Mouse (Mus musculus): ENCODE results near the gene Gpc1. TPM values are rescaled to one million over a fixed set of nuclear protein-coding genes. Genes with fewer than 3 reads are reported as not detected.

Gene Gpc1
- polyA plus RNA-seq, 1 experiment from 2014 or later: 93.6 TPM

DNA sequence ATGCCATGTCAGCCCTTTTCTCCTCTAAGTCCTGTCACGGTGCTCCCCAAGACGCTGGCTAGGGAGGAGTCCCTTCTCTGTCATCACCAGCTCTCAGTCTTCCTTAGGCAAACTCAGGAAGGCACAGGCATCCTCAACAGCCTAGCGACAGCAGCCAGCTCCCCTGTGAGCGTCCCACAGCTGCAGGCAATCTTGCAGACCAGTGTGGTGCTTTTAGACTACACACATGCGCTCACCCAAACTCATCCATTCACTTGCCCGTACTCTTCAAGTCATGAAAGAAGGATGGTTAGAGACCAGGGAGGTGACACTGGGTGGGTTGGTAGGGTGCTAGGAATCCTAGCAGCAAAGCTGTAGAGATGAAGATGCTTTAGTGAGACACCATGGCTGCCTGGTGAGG, 30.1 kb downstream of the Gpc1 start:
- peaks cover 39% of the 10 kb centered on the region for H3K36me3 ChIP-seq
- WGBS: 63% methylated on average over 6 of the region's 6 CpGs

DNA sequence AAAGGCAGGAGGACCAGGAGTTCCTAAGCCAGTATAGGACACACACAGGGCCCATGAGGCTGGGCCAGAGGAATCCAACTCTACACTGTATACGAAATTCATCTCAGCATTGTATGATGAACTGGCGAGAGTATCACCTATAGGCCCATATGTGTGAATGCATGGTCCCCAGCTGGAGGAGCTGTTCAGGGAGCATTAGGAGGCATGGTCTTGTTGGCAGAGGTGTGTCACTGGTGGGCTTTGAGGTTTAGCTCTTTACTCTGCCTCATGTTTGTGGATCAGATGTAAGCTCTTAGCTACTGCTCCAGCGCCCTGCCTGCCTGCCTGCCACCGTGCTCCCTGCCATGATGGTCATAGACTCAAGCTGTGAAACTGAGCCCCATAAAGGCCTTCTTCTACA, 31.8 kb downstream of the Gpc1 start:
- Histone ChIP-seq H3K9ac (no peak overlapping the region), H3K36me3 (peaks cover 23% of the 10 kb centered on the region), H3K4me2 (replicated peaks) (no peak overlapping the region), H3K4me1 (no peaks in the 10 kb centered on the region), H3K27me3 (no peaks in the 10 kb centered on the region), H3K27ac (replicated peaks) (no peak overlapping the region), H3K9me3 (replicated peaks) (no peaks in the 10 kb centered on the region), H3K4me3 (replicated peaks) (no peak overlapping the region)
- WGBS: 74% methylated on average over 4 of the region's 4 CpGs
- ATAC-seq (ENCODE audit: insufficient number of reproducible peaks, low FRiP score, low TSS enrichment, low read depth): no peak

More for the DNA sequence above, 30.1 kb downstream of the Gpc1 start:
- no peaks in the 10 kb centered on the region for H3K9me3 ChIP-seq (replicated peaks)
- no peak for ATAC-seq (ENCODE audit: insufficient number of reproducible peaks, low FRiP score, low TSS enrichment, low read depth)
- H3K4me1 ChIP-seq: no peaks in the 10 kb centered on the region
- H3K4me2 ChIP-seq (replicated peaks): no peak overlapping the region
- no peaks in the 10 kb centered on the region for H3K27me3 ChIP-seq
- H3K9ac ChIP-seq: no peak overlapping the region
- H3K4me3 ChIP-seq (replicated peaks): no peak overlapping the region
- no peak overlapping the region for H3K27ac ChIP-seq (replicated peaks)

DNA sequence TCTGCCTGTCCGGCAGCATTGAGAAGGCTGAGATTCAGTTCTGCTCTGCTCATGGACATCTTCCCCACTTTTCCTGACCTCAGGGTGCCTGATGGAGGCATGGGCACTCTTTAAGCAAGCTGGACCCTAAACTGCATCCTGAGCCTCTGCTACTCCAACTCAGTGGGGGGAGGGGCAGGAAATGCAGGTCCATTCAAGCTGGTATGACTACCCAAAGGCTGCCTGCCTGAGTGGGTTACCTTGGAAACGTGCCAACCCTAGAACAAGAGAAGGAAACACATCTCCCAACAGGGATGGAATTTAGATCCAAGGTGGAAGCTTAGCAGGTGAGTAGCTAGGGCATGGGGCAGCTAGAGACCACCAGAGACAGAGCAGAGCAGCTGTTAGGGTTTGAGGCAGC, 34.7 kb downstream of the Gpc1 start:
- Histone ChIP-seq H3K27ac (replicated peaks) (no peak overlapping the region), H3K36me3 (no peaks in the 10 kb centered on the region), H3K9ac (no peak overlapping the region), H3K27me3 (no peaks in the 10 kb centered on the region), H3K4me1 (no peaks in the 10 kb centered on the region), H3K4me3 (replicated peaks) (no peak overlapping the region), H3K4me2 (replicated peaks) (no peak overlapping the region), H3K9me3 (replicated peaks) (no peaks in the 10 kb centered on the region)
- WGBS: 63% methylated on average over 2 of the region's 2 CpGs
- ATAC-seq (ENCODE audit: insufficient number of reproducible peaks, low FRiP score, low TSS enrichment, low read depth): no peak

DNA sequence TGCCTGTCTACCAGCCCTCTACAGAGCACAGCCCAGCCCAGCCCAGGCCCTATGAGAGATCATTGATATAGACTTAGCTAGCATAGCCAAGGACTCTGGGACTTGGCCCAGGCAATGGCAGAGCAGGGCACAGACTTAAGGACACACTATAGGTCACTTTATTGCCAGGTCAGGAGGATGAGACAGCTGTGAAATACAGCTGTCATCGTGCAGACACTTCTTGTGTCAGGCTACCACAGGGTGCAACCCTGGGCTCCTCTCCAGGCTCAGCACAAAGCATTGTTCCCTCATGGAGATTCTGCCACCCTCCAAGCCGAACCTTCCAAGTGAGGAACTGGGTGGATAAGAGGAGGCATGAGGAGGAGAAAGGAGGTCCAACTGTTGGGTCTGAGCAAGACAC, 38.5 kb downstream of the Gpc1 start:
- H3K36me3 ChIP-seq: no peaks in the 10 kb centered on the region
- WGBS: 69% methylated on average over 2 of the region's 2 CpGs
- H3K9me3 ChIP-seq (replicated peaks): no peaks in the 10 kb centered on the region
- H3K4me3 ChIP-seq (replicated peaks): no peak overlapping the region
- H3K9ac ChIP-seq: no peak overlapping the region
- H3K4me2 ChIP-seq (replicated peaks): no peak overlapping the region
- no peak overlapping the region for H3K27ac ChIP-seq (replicated peaks)
- ATAC-seq (ENCODE audit: insufficient number of reproducible peaks, low FRiP score, low TSS enrichment, low read depth): no peak
- H3K4me1 ChIP-seq: no peaks in the 10 kb centered on the region
- H3K27me3 ChIP-seq: no peaks in the 10 kb centered on the region

DNA sequence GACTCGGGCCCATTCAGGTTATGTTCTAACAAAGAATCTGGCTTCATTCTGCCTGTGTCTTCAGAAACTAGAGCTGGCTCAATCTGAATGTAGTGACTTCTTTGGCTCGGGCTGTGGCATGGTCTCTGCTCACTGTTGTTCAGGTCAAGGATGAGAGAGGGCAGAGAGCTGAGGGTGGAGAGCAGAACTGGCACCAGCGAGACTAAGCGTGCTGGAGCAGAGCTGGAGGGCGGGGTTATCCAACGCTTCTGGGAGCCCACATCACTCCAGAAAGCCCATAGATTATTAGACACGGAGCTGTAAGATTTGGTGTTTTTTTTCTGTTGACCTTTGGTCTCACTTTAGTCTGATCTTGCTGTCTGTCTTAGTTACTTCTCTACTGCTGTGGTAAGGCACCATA, 41.2 kb downstream of the Gpc1 start:
- H3K4me1 ChIP-seq: no peaks in the 10 kb centered on the region

DNA sequence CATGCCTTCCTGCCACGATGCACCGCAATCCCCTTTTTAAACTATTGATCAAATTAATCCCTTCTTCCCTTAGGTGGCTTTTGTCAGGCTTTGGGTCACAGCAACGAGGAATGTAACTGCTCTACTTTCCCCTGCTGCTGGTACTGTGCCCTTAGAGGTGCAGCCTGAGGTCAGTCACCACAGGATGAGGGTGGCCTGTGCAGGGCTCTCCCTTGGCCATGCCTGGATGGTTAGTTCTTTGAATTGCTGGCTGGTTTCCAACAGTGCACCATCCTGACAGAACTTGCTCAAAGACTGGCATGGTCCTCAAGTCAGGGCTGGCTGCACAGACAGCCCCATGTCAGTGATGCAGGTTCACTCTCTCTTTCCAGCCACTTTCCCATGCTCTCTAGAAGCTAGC, 42.6 kb downstream of the Gpc1 start:
- Histone ChIP-seq H3K27ac (replicated peaks) (no peak overlapping the region), H3K4me2 (replicated peaks) (no peak overlapping the region), H3K9me3 (replicated peaks) (no peaks in the 10 kb centered on the region), H3K4me1 (no peaks in the 10 kb centered on the region), H3K4me3 (replicated peaks) (no peak overlapping the region), H3K36me3 (no peaks in the 10 kb centered on the region), H3K9ac (no peak overlapping the region), H3K27me3 (no peaks in the 10 kb centered on the region)
- 71% methylated on average over 3 of the region's 3 CpGs for WGBS
- no peak for ATAC-seq (ENCODE audit: insufficient number of reproducible peaks, low FRiP score, low TSS enrichment, low read depth)

More for the DNA sequence above, 41.2 kb downstream of the Gpc1 start:
- Histone ChIP-seq H3K36me3 (no peaks in the 10 kb centered on the region), H3K27ac (replicated peaks) (no peak overlapping the region), H3K9ac (no peak overlapping the region), H3K9me3 (replicated peaks) (no peaks in the 10 kb centered on the region), H3K27me3 (no peaks in the 10 kb centered on the region), H3K4me3 (replicated peaks) (no peak overlapping the region), H3K4me2 (replicated peaks) (no peak overlapping the region)
- no peak for ATAC-seq (ENCODE audit: insufficient number of reproducible peaks, low FRiP score, low TSS enrichment, low read depth)
- 85% methylated on average over 7 of the region's 7 CpGs for WGBS

DNA sequence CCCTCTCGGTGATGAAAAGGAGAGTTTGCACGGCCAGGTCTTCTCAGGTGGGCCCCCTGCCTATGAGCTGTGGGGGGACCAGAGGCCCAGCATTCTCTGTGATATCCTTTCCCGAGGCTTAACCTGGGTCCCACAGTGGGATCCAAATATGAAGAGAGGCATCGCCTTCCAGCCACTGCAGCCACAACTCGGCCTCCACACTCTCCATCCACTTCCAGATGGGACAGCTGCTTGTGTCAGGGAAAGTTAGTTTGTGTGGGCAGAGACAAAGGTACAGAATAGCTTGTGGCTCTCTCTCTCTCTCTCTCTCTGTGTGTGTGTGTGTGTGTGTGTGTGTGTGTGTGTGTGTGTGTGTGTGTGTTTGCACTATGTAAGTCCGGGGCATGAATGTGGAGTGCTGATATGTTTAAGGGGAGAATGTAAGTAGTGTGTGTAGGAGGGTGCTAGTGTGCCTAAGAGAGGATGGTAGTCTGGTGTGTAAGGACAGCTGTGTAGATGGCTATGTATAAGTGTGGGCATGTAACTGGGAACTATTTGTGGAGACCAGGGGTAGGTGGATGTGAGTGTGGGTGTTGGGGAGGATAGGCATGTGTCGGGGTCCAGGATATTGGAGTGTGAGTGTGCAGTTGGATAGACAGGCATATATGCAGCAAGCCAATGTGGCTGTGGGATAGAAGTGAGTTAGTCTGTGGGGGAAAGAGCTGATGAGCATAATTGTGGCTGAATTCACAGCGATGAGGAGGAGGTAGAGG, 44.1 kb downstream of the Gpc1 start:
- Histone ChIP-seq H3K4me2 (replicated peaks) (no peak overlapping the region), H3K36me3 (no peaks in the 10 kb centered on the region), H3K4me3 (replicated peaks) (no peak overlapping the region), H3K27ac (replicated peaks) (no peak overlapping the region), H3K9ac (no peak overlapping the region), H3K4me1 (0 out of 2 replicates have a peak, but pooled peaks cover 3% of the 10 kb centered on the region), H3K27me3 (no peaks in the 10 kb centered on the region), H3K9me3 (replicated peaks) (no peaks in the 10 kb centered on the region)
- 79% methylated on average over 8 of the region's 8 CpGs for WGBS
- ATAC-seq (ENCODE audit: insufficient number of reproducible peaks, low FRiP score, low TSS enrichment, low read depth): no peak

DNA sequence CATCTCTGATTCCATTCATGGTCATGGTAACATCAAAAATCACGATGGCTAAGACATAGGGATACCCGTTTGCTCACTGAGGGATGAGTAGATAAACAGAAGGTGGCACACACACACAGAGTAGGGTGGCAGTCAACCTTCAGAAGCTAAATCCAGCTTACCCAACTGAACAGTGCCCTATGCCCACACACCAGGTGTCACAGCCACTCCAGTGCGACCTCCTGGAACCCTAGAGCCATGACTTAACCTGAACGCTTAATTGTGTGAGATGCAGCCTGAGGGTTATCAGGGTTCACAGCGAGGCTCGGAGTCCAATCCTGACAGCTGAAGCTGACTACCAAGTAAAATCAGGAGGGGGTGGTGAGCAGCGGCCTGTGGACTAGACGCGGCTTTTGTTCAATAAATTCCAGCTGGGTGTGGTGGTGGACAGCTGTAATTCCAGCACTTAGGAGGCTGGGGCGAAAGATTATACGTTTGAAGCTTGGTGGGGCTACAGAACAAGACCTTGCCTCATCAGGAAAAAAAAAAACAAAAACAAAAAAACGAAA, 46.1 kb downstream of the Gpc1 start:
- H3K4me3 ChIP-seq (replicated peaks): no peak overlapping the region

DNA sequence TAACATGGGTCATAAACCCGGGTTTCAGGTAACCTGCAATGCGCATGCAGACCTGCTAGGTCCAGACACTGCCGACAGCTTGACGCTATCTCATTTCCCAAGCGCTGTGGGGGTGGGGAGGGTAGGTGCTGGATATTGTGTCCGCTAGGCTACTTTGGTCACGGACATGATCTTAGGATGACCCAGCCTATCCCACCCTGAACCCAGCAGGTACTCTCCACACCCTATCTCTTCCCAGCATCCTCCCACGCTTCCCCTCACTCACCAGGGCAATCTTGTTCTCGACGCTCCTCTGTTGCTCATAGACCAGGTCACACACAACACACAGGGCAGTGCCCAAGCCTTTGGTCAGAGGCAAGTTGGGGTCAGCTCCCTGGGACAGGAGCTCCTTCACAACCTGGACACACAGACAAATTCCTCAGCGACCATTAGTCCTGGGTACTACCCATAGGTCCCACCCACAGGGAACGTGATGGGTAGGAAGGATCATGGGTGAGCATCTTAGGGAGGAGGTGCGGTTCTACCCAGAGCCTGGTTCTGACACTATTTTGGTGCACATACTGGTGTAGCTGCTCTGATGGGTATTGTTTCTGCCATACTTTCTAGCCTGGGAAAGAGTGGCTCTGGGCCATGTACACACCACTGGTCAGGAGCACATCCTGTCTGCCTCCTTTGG, 46.8 kb downstream of the Gpc1 start:
- Histone ChIP-seq H3K27ac (replicated peaks) (no peak overlapping the region), H3K36me3 (no peaks in the 10 kb centered on the region), H3K27me3 (no peaks in the 10 kb centered on the region), H3K9ac (no peak overlapping the region), H3K4me2 (replicated peaks) (no peak overlapping the region), H3K9me3 (replicated peaks) (no peaks in the 10 kb centered on the region), H3K4me3 (replicated peaks) (no peak overlapping the region), H3K4me1 (0 out of 2 replicates have a peak, but pooled peaks cover 3% of the 10 kb centered on the region)
- no peak for ATAC-seq (ENCODE audit: insufficient number of reproducible peaks, low FRiP score, low TSS enrichment, low read depth)
- WGBS: 80% methylated on average over 13 of the region's 13 CpGs

More for the DNA sequence above, 46.1 kb downstream of the Gpc1 start:
- no peak for ATAC-seq (ENCODE audit: insufficient number of reproducible peaks, low FRiP score, low TSS enrichment, low read depth)
- Histone ChIP-seq H3K4me1 (0 out of 2 replicates have a peak, but pooled peaks cover 3% of the 10 kb centered on the region), H3K36me3 (no peaks in the 10 kb centered on the region), H3K27me3 (no peaks in the 10 kb centered on the region), H3K9me3 (replicated peaks) (no peaks in the 10 kb centered on the region), H3K9ac (no peak overlapping the region), H3K4me2 (replicated peaks) (no peak overlapping the region), H3K27ac (replicated peaks) (no peak overlapping the region)
- WGBS: 38% methylated on average over 12 of the region's 12 CpGs

DNA sequence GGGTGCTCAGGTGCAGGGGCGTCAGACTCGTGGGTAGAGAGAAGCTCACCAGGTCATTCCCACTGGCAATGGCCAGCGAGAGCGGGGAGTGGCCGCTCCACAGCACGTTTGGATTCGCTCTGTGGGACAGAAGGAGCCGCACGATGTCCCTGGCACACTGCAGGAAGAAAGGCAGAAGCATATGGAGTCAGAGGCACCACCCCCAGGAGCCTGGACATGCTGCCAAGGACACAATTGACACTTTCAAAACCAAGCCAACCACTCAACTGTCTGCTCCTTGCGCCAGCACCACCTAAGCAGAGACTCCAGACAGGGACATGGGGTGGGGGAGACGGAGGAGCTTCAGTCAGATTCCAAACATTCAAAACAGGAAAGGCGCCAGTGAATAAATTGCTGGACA, 47.8 kb downstream of the Gpc1 start:
- WGBS: 84% methylated on average over 12 of the region's 12 CpGs
- no peak for ATAC-seq (ENCODE audit: insufficient number of reproducible peaks, low FRiP score, low TSS enrichment, low read depth)

DNA sequence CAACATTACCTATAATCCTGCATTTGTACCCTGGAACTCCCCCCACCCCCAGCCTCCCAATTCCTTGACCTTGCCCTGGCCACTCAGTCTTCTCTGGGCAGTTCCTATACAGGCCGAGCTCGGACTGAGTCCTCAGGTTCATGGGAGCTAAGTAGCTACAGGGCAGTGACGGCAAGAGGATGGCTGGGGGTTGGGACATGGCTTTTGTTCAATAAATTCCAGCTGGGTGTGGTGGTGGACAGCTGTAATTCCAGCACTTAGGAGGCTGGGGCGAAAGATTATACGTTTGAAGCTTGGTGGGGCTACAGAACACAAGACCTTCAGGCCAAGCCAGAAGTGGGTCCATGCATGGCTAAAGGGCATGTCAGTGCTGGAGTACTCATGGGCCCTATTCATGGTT, 48.7 kb downstream of the Gpc1 start:
- no peak for ATAC-seq (ENCODE audit: insufficient number of reproducible peaks, low FRiP score, low TSS enrichment, low read depth)
- Histone ChIP-seq H3K9me3 (replicated peaks) (no peaks in the 10 kb centered on the region), H3K4me1 (0 out of 2 replicates have a peak, but pooled peaks cover 3% of the 10 kb centered on the region), H3K4me2 (replicated peaks) (no peak overlapping the region), H3K36me3 (no peaks in the 10 kb centered on the region), H3K27me3 (no peaks in the 10 kb centered on the region), H3K9ac (no peak overlapping the region), H3K4me3 (replicated peaks) (no peak overlapping the region), H3K27ac (replicated peaks) (no peak overlapping the region)
- WGBS: 66% methylated on average over 5 of the region's 5 CpGs

More for the DNA sequence above, 47.8 kb downstream of the Gpc1 start:
- no peaks in the 10 kb centered on the region for H3K9me3 ChIP-seq (replicated peaks)
- no peaks in the 10 kb centered on the region for H3K27me3 ChIP-seq
- H3K27ac ChIP-seq (replicated peaks): no peak overlapping the region
- no peak overlapping the region for H3K4me2 ChIP-seq (replicated peaks)
- H3K36me3 ChIP-seq: no peaks in the 10 kb centered on the region
- 0 out of 2 replicates have a peak, but pooled peaks cover 3% of the 10 kb centered on the region for H3K4me1 ChIP-seq
- H3K9ac ChIP-seq: no peak overlapping the region
- no peak overlapping the region for H3K4me3 ChIP-seq (replicated peaks)

All from embryonic facial prominence, embryonic 15.5 days (tissue).